Mouse (Mus musculus) Patski (cell line): ENCODE results near the gene Dclre1c. TPM values are rescaled to one million over a fixed set of nuclear protein-coding genes. Genes with fewer than 3 reads are reported as not detected.

Experiments
- ATAC-seq: fragments of 100-300 bp; one replicate; pipeline ENCODE4 v1.8.0; 2021
- CTCF ChIA-PET: fragments of 350-600 bp; sonication (Branson Sonifier 250); formaldehyde crosslinking; loops from one replicate; lab custom pipeline; 2022; ENCODE audit warnings: inconsistent platforms; lab: Charles Lee
- POLR2A ChIA-PET: fragments of 350-600 bp; sonication (Branson Sonifier 250); formaldehyde crosslinking; loops from one replicate; lab custom pipeline; 2022; ENCODE audit warnings: antibody characterized with exemption, inconsistent platforms; lab: Charles Lee
- DNase-seq: peaks from one replicate; pipeline ENCODE4 v3.0.0-alpha.2; 2011; ENCODE audit warnings: low read depth, low spot score
- H3K27me3 ChIP-seq: fragments of 371-371 bp; one replicate; pipeline ENCODE4 v1.5.1; 2021
- CTCF ChIP-seq: fragments of 100-300 bp; IDR thresholded peaks from one replicate; pipeline ENCODE4 v1.5.1; 2021
- in situ Hi-C: fragments of 300-500 bp; cut with MboI; formaldehyde crosslinking; loops from 3 replicates; pipeline ENCODE4 v1.11.1; 2018; ENCODE audit warnings: low pct_unique_long_range_greater_than_20kb, mixed read lengths
- polyA plus RNA-seq: library from polyadenylated mRNA; unstranded; gene quantifications from one replicate; pipeline ENCODE4 v1.2.3, GENCODE M21; 2021

Gene Dclre1c
- polyA plus RNA-seq, 1 experiment from 2014 or later: 5.7 TPM

DNA sequence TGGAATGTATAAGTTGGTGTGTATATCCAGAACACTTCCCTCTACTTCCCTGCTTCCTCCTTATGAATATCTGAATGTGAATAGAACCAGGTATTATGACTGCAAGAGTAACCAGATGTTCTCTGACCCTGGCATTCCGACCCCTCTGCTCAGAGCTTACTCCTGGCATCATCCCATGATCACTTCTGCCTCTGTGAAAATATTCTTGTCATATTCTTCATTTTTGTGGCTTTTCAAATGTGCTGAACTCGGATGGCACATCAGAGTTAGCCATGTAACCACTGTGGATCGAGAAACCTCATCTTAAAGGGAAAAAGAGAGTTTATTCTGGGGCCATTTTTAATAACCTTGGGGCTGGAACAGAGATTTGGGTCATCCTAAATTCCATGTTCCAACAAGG is 1.4 kb upstream of the Dclre1c start, which contains the start of gene Meig1:
TSS of gene Meig1 (minus strand) at position 101 of the 400 bp plus-strand sequence.
- CTCF ChIA-PET: no interaction called here

DNA sequence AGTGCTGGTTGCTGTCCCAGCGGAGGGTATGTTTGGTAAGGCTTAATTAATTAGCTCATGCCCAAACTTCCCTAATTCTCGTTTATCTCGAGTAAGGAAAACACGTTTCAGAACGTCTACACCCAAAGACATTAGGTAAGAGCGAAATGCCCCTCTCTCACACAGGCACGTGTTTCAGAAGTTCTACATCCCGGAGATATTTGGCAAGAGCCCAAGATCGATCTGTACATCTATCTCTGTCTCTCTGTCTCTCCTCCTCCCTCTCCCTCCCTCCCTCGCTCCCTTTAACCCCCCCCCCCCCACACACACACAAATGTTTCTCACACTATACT is 614 bp downstream of the Dclre1c start:
- H3K27me3 ChIP-seq: peaks cover 15% of the 10 kb centered on the region
- CTCF ChIA-PET: interaction anchor here (1.3 to 1.4 kb wide), 4 partner anchors 10 to 30 kb away, joined by 3 to 7 read pairs (median 4); no protein-coding TSS in a partner anchor
- in situ Hi-C loops: no loop called here
- ATAC-seq (no peak), DNase-seq (no peak)
- POLR2A ChIA-PET: no interaction called here
- TF ChIP-seq CTCF: no peak

More for the DNA sequence above, 1.4 kb upstream of the Dclre1c start, which contains the start of gene Meig1:
- POLR2A ChIA-PET: no interaction called here
- ATAC-seq: no peak
- peaks cover 18% of the 10 kb centered on the region for H3K27me3 ChIP-seq
- no peak for TF ChIP-seq CTCF
- in situ Hi-C loops: no loop called here
- no peak for DNase-seq

DNA sequence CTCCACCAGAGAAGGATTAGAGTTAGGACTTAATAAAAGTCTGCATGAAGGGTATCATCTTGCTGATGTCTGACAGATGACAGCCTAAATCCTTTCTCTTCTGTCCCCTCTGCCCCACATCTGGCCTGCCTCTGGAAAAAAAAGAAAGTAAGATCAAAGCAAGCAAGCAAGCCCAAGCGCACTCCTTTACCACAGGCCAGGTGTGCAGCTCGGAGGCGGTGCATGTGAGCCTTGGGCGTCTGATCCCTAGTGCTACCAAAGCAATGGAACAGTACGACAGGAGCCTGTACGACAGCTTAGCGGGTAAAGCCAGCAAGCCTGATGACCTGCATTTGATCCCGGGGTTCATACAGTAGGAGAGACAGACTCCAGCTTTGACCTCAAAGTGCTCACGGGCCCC is 7.0 kb downstream of the Dclre1c start:
- in situ Hi-C loops: no loop called here
- TF ChIP-seq CTCF: no peak
- CTCF ChIA-PET: no interaction called here
- ATAC-seq (no peak), DNase-seq (no peak)
- H3K27me3 ChIP-seq: no peaks in the 10 kb centered on the region
- POLR2A ChIA-PET: no interaction called here

DNA sequence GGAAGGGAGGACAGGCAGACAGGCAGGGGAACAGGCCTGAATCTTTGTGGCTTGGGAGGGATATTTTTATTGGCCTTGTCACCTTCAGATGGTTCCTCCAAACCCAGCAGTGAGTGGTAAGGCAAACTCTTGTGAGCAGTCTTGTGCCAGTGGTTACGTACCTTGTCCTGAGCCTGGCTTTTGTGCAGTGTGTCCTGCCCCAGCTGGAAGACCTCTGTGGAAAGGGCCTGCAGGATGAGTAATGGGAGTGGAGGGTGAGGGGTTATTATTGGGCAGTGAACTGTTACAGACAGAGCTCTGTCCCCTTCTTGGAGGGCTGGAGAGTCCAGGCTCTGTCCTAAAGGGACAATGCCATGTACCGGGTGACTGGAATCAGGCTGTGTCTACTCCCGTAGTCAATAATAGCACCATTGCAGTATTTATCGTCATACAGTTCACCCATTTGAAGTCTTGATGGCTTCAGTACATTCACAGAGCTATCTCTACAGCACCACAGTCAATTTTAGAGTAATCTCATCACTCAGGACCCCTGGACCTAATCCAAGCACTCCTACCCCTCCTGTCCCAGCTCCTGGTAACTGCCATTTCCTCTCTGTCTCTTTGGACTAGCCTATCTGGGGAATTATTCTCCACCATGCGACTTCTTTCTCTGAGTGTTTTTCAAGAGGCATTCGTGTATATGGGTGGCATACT is 11.6 kb downstream of the Dclre1c start:
- DNase-seq (no peak), ATAC-seq (no peak)
- TF ChIP-seq CTCF: no peak
- POLR2A ChIA-PET: interaction anchor here (0.6 kb wide), 1 partner anchor 102 kb away, joined by 3 read pairs; no protein-coding TSS in a partner anchor
- in situ Hi-C loops: no loop called here
- no peaks in the 10 kb centered on the region for H3K27me3 ChIP-seq
- CTCF ChIA-PET: interaction anchor here (1.0 to 1.9 kb wide), 4 partner anchors 11 to 37 kb away, joined by 3 to 7 read pairs (median 4); partner anchors contain the start of gene Dclre1c

DNA sequence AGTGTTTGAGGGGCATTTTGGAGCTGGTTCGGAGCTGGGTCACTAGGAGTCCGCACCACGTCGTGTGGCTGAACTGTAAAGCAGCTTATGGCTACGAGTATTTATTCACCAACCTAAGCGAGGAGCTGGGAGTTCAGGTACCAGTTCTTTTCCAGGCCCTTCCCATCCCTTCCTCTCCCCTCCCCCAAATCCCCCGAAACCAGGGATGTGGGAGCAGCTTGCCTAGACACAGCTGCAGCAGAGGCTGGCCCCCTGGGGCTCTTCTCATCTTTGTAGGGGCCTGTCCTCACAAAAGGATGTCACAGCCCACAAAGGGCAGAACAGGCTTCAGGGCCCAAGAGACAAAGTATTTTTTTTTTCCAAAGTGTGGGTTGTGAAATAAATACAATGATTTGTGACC is 14.0 kb downstream of the Dclre1c start:
- ATAC-seq (no peak), DNase-seq (no peak)
- ChIA-PET POLR2A (no interaction called here), CTCF (no interaction called here)
- in situ Hi-C loops: no loop called here
- H3K27me3 ChIP-seq: no peaks in the 10 kb centered on the region
- no peak for TF ChIP-seq CTCF

DNA sequence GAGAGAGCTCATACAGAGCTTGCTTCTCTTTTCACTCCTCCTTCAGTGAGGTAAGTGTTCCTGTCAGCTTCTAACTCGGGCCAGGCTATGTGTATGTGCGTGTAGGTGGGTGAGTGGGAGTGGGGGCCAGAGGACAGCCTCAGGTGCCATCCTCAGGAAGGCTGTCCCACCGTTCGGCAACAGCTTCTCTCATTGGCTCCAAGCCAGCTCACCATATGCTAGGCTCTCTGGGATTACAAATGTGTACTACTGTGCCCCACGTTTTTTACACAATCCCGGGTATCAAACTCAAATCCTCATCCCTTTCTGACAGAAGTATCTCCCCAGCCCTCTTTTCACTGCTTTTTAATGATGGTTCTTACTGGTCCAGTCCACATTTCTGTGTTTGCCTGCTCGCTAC is 20.3 kb downstream of the Dclre1c start:
- in situ Hi-C loops: no loop called here
- H3K27me3 ChIP-seq: no peaks in the 10 kb centered on the region
- POLR2A ChIA-PET: no interaction called here
- CTCF ChIA-PET: interaction anchor here (1.1 kb wide), 1 partner anchor 19 kb away, joined by 4 read pairs; no protein-coding TSS in a partner anchor
- DNase-seq (no peak), ATAC-seq (no peak)
- TF ChIP-seq CTCF: no peak

DNA sequence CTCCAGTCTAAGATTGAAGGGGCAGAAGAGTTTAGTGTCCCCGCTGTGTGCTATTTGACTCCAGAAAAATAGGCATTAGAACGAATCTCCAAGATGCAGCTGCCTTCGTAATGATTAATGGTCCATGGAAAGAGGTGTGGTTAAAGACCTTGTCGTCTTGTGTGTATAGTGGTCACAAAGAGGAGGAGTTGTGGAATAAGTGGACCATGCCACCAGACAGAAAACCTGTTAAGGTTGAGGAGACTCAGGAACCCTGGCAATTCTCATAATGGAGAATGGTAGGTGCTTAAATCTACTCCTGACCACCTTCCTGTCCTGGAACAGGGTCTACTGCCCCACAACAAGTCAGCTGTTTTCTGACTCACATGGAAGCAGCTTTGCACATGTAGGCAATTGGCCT is 22.1 kb downstream of the Dclre1c start:
- DNase-seq: no peak
- no peaks in the 10 kb centered on the region for H3K27me3 ChIP-seq
- POLR2A ChIA-PET: no interaction called here
- ATAC-seq: no peak
- no peak for TF ChIP-seq CTCF
- in situ Hi-C loops: no loop called here
- CTCF ChIA-PET: no interaction called here

DNA sequence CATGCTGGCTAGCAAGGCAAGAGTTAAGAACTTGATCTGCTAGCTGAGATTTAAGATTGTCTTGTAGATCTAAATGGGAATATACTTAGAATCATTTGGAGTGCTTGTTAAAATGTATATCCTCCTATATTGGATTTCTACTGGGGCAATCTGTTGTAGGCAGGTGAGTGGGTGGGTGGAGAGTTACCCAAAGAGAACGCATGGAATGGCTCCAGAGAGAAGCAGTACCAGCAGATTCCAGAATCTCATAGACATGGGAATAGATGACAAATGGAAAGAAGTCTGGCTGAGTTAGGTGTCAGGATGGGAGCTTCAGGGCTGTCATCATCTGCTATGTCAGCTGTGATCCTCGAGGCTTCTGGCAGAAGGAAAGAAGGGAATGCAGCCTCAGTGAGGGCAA is 25.5 kb downstream of the Dclre1c start:
- no peak for TF ChIP-seq CTCF
- no peaks in the 10 kb centered on the region for H3K27me3 ChIP-seq
- ChIA-PET CTCF (interaction anchor here (1.3 to 1.7 kb wide), 2 partner anchors 11 to 22 kb away, joined by 4 read pairs; no protein-coding TSS in a partner anchor), POLR2A (no interaction called here)
- in situ Hi-C loops: no loop called here
- DNase-seq (no peak), ATAC-seq (no peak)

DNA sequence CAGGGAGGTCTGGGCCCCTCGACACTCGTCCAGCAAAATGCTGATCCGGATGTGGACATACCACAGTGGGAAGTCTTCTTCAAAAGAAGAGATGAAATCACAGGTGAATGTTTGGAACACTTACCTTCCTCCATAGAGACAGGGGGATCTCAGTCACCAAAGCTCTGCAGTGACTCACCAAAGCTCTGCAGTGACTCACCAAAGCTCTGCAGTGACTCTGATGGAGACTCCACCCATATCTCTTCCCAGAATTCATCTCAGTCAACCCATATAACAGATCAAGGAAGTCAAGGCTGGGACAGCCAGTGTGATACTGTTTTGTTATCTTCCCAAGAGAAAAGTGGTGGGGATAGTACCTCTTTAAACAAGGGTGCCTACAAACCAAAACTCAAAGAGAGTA is 29.2 kb downstream of the Dclre1c start:
- CTCF ChIA-PET: no interaction called here
- in situ Hi-C loops: no loop called here
- POLR2A ChIA-PET: no interaction called here
- no peak for TF ChIP-seq CTCF
- H3K27me3 ChIP-seq: no peaks in the 10 kb centered on the region
- DNase-seq (no peak), ATAC-seq (no peak)

DNA sequence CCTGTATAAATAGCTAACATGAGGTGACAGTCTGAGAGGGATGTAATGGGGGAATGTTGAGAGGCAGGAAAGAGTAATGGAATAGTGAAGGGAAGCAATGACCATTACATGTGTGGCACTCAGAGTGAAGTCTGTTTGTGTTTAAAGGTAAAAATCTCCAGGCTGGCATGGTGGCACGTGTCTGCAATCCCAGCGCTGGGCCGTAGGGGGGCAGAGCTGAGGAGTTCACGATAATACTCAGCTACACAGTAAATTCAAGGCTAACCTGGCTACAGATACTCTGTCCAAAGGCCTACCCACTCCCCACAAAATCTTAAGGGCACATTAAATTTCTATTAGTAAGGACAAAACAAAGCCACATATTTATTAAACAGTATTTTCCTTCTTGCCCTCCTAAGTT is 32.7 kb downstream of the Dclre1c start:
- CTCF ChIA-PET: interaction anchor here (1.5 to 1.8 kb wide), 2 partner anchors 14 to 24 kb away, joined by 3 to 6 read pairs; no protein-coding TSS in a partner anchor
- no peak for TF ChIP-seq CTCF
- DNase-seq (no peak), ATAC-seq (no peak)
- no peaks in the 10 kb centered on the region for H3K27me3 ChIP-seq
- in situ Hi-C loops: no loop called here
- POLR2A ChIA-PET: no interaction called here

DNA sequence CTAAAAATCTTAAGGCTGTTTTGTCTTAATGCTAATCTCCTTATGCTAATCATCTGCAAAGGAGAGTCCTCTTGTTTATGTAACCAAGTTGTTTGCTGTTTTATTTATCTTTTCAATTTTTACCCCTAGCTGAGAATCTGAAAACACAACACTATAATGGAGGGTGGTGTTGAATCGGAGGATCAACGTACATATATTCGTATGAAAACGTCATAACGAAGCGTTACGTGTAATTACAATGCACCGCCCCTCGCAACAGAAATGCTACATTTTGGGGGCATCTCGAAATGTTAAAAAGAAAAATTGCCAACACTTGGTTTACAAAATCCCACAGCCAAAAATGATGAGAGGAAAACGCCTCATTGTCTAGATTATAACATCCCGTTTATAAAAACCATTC is 50.0 kb downstream of the Dclre1c start:
- in situ Hi-C loops: no loop called here
- DNase-seq (no peak), ATAC-seq (no peak)
- CTCF ChIA-PET: interaction anchor here (1.3 to 6.6 kb wide), 2 partner anchors 13 to 26 kb away, joined by 3 to 34 read pairs; no protein-coding TSS in a partner anchor
- POLR2A ChIA-PET: no interaction called here
- no peaks in the 10 kb centered on the region for H3K27me3 ChIP-seq
- no peak for TF ChIP-seq CTCF
